Mouse (Mus musculus): Measurements from ENCODE around the gene Myocd. TPM values are rescaled to one million over a fixed set of nuclear protein-coding genes. Genes with fewer than 3 reads are reported as not detected.

The Myocd gene
- polyA plus RNA-seq, 1 experiment from 2014 or later, result 0.44 TPM

DNA sequence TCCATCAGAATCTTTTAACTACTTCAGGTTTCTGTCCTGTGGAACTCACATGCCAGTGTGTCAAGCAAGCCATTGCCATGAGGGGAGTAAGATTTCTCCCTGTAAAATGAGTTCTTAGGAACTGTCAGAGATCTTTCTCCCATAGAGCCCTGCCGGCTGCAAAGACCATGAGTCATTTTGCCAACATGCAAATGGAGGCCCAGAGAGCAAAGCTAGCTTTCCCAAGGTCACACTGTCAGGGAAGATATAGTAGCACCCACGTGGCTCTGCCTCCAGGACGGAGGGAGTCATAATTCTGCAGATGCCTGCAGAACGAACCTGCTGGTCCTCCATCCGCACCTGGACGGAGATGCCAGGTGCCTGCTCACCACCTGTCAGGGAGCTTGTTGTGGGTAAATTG, 6.3 kb downstream of the Myocd start:
- Histone ChIP-seq H3K9me3 (ENCODE audit: control insufficient read depth, low read length) (no peaks in the 10 kb centered on the region), H3K9ac (no peak overlapping the region), H3K4me3 (replicated peaks; ENCODE audit: low read length) (no peak overlapping the region), H3K4me2 (replicated peaks) (no peak overlapping the region), H3K4me1 (replicated peaks; ENCODE audit: control insufficient read depth, insufficient read depth, low read length) (no peaks in the 10 kb centered on the region), H3K27me3 (ENCODE audit: control insufficient read depth, insufficient read depth, low read length) (0 out of 2 replicates have a peak, but pooled peaks cover under 1% of the 10 kb centered on the region), H3K27ac (no peak overlapping the region), H3K36me3 (replicated peaks; ENCODE audit: control insufficient read depth, insufficient read depth) (no peaks in the 10 kb centered on the region)
- DNase-seq (ENCODE audit: low spot score), result no peak
- ATAC-seq (ENCODE audit: low FRiP score), result no peak
- 72% methylated on average over 6 of the region's 6 CpGs for WGBS

DNA sequence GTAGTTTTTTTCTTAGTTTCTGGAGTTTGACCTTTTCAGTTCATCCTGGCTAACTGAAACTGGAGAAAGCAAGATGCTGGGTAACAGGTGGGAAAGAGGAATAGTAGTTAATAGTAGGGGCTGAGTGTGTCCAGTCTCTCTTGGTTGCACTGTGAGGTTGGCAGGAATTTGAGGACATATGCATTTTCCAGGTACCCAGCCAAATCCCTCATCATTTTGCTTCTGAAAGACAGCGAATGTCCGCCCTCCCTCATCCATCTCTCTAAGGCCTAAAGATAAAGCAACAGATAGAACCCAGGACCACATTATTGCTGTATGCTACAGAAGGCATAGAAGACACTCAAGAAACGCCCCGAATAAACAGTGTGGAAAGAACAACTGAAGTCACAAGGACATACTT, 10.8 kb downstream of the Myocd start:
- Histone ChIP-seq H3K4me3 (replicated peaks; ENCODE audit: low read length) (no peak overlapping the region), H3K27me3 (ENCODE audit: control insufficient read depth, insufficient read depth, low read length) (no peaks in the 10 kb centered on the region), H3K4me1 (replicated peaks; ENCODE audit: control insufficient read depth, insufficient read depth, low read length) (no peaks in the 10 kb centered on the region), H3K27ac (no peak overlapping the region), H3K9me3 (ENCODE audit: control insufficient read depth, low read length) (no peaks in the 10 kb centered on the region), H3K4me2 (replicated peaks) (no peak overlapping the region), H3K9ac (no peak overlapping the region), H3K36me3 (replicated peaks; ENCODE audit: control insufficient read depth, insufficient read depth) (no peaks in the 10 kb centered on the region)
- 93% methylated on average over 4 of the region's 4 CpGs for WGBS
- no peak for ATAC-seq (ENCODE audit: low FRiP score)
- DNase-seq (ENCODE audit: low spot score), result no peak

DNA sequence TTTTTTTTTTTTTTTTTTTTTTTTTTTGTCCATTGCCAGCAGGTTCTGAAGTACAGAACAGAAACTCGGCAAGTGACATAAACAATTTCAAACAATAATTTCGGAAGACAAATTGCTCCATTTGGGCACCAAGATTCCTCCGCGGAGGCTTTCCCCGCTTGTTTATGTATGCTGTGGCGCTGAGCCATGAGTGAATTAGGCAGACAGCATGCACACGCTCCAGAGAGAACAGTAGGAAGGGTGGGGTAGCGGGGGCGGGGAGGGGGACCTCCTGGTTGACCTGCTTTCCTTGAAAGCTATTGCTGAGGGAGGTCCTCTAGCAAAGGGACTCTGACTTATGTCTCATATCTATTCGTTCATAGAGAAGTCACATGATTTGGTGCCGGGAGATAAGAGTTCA, 13.6 kb downstream of the Myocd start:
- Histone ChIP-seq H3K36me3 (replicated peaks; ENCODE audit: control insufficient read depth, insufficient read depth) (no peaks in the 10 kb centered on the region), H3K27ac (no peak overlapping the region), H3K9ac (no peak overlapping the region), H3K27me3 (ENCODE audit: control insufficient read depth, insufficient read depth, low read length) (no peaks in the 10 kb centered on the region), H3K4me1 (replicated peaks; ENCODE audit: control insufficient read depth, insufficient read depth, low read length) (no peaks in the 10 kb centered on the region), H3K9me3 (ENCODE audit: control insufficient read depth, low read length) (no peaks in the 10 kb centered on the region), H3K4me3 (replicated peaks; ENCODE audit: low read length) (no peak overlapping the region), H3K4me2 (replicated peaks) (no peak overlapping the region)
- WGBS, result 77% methylated on average over 11 of the region's 11 CpGs
- ATAC-seq (ENCODE audit: low FRiP score) (no peak), DNase-seq (ENCODE audit: low spot score) (no peak)

- Histone ChIP-seq H3K9ac (no peak overlapping the region), H3K4me1 (replicated peaks; ENCODE audit: control insufficient read depth, insufficient read depth, low read length) (no peaks in the 10 kb centered on the region), H3K27me3 (ENCODE audit: control insufficient read depth, insufficient read depth, low read length) (no peaks in the 10 kb centered on the region), H3K4me2 (replicated peaks) (no peak overlapping the region), H3K27ac (no peak overlapping the region), H3K9me3 (ENCODE audit: control insufficient read depth, low read length) (no peaks in the 10 kb centered on the region), H3K36me3 (replicated peaks; ENCODE audit: control insufficient read depth, insufficient read depth) (no peaks in the 10 kb centered on the region), H3K4me3 (replicated peaks; ENCODE audit: low read length) (no peak overlapping the region)
- WGBS, result 83% methylated on average over 6 of the region's 6 CpGs
- DNase-seq (ENCODE audit: low spot score) (no peak), ATAC-seq (ENCODE audit: low FRiP score) (no peak)
Measured at GRCm38 (mm10) chr11:65255564-65255963, 14.2 kb downstream of the Myocd start.

- no peaks in the 10 kb centered on the region for H3K4me1 ChIP-seq (replicated peaks; ENCODE audit: control insufficient read depth, insufficient read depth, low read length)
- DNase-seq (ENCODE audit: low spot score) (no peak), ATAC-seq (ENCODE audit: low FRiP score) (no peak)
- 92% methylated on average over 4 of the region's 4 CpGs for WGBS
- H3K9ac ChIP-seq, result no peak overlapping the region
- no peaks in the 10 kb centered on the region for H3K9me3 ChIP-seq (ENCODE audit: control insufficient read depth, low read length)
- H3K4me2 ChIP-seq (replicated peaks), result no peak overlapping the region
- no peak overlapping the region for H3K4me3 ChIP-seq (replicated peaks; ENCODE audit: low read length)
- H3K27ac ChIP-seq, result no peak overlapping the region
- no peaks in the 10 kb centered on the region for H3K36me3 ChIP-seq (replicated peaks; ENCODE audit: control insufficient read depth, insufficient read depth)
- no peaks in the 10 kb centered on the region for H3K27me3 ChIP-seq (ENCODE audit: control insufficient read depth, insufficient read depth, low read length)
Measured at GRCm38 (mm10) chr11:65250366-65250765, 19.4 kb downstream of the Myocd start.

- ATAC-seq (ENCODE audit: low FRiP score), result no peak
- no peaks in the 10 kb centered on the region for H3K4me1 ChIP-seq (replicated peaks; ENCODE audit: control insufficient read depth, insufficient read depth, low read length)
- no peak overlapping the region for H3K4me3 ChIP-seq (replicated peaks; ENCODE audit: low read length)
- H3K9ac ChIP-seq, result no peak overlapping the region
- H3K9me3 ChIP-seq (ENCODE audit: control insufficient read depth, low read length), result no peaks in the 10 kb centered on the region
- H3K27ac ChIP-seq, result no peak overlapping the region
- DNase-seq (ENCODE audit: low spot score), result no peak
- 80% methylated on average over 8 of the region's 8 CpGs for WGBS
- H3K36me3 ChIP-seq (replicated peaks; ENCODE audit: control insufficient read depth, insufficient read depth), result no peaks in the 10 kb centered on the region
- H3K4me2 ChIP-seq (replicated peaks), result no peak overlapping the region
- H3K27me3 ChIP-seq (ENCODE audit: control insufficient read depth, insufficient read depth, low read length), result no peaks in the 10 kb centered on the region
Measured at GRCm38 (mm10) chr11:65246301-65247054, 23.3 kb downstream of the Myocd start.

DNA sequence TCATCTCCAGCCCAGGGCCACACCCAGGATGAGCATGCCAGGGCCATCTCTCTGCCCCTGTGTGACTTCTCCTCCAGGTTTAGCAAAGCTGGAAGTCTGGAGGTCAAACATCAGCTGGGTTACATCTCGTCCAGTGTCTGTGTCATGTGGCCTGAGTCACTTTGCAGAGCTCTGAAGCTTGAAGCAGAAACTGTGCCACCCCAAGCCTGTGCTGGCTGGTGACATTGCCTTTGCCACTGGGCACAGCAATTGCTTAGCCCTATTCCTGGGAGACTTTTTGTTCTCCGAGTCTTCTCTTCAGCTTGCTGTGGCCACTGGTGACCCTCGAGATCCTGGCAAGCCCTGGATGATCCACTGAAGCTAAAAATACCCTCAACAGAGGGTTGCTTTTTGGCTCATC, 26.2 kb downstream of the Myocd start:
- H3K4me3 ChIP-seq (replicated peaks; ENCODE audit: low read length), result no peak overlapping the region
- 83% methylated on average over 3 of the region's 3 CpGs for WGBS
- no peak for DNase-seq (ENCODE audit: low spot score)
- no peaks in the 10 kb centered on the region for H3K4me1 ChIP-seq (replicated peaks; ENCODE audit: control insufficient read depth, insufficient read depth, low read length)
- H3K4me2 ChIP-seq (replicated peaks), result no peak overlapping the region
- no peaks in the 10 kb centered on the region for H3K36me3 ChIP-seq (replicated peaks; ENCODE audit: control insufficient read depth, insufficient read depth)
- ATAC-seq (ENCODE audit: low FRiP score), result no peak
- H3K9me3 ChIP-seq (ENCODE audit: control insufficient read depth, low read length), result no peaks in the 10 kb centered on the region
- no peak overlapping the region for H3K9ac ChIP-seq
- no peaks in the 10 kb centered on the region for H3K27me3 ChIP-seq (ENCODE audit: control insufficient read depth, insufficient read depth, low read length)
- no peak overlapping the region for H3K27ac ChIP-seq

GRCm38 (mm10) chr11:65240521-65240920, 29.3 kb downstream of the Myocd start:
- DNase-seq (ENCODE audit: low spot score) (no peak), ATAC-seq (ENCODE audit: low FRiP score) (no peak)
- H3K4me1 ChIP-seq (replicated peaks; ENCODE audit: control insufficient read depth, insufficient read depth, low read length), result no peaks in the 10 kb centered on the region
- WGBS, result 73% methylated on average over 7 of the region's 7 CpGs
- no peaks in the 10 kb centered on the region for H3K36me3 ChIP-seq (replicated peaks; ENCODE audit: control insufficient read depth, insufficient read depth)
- H3K4me2 ChIP-seq (replicated peaks), result no peak overlapping the region
- H3K27me3 ChIP-seq (ENCODE audit: control insufficient read depth, insufficient read depth, low read length), result no peaks in the 10 kb centered on the region
- H3K9ac ChIP-seq, result no peak overlapping the region
- H3K27ac ChIP-seq, result no peak overlapping the region
- H3K4me3 ChIP-seq (replicated peaks; ENCODE audit: low read length), result no peak overlapping the region
- H3K9me3 ChIP-seq (ENCODE audit: control insufficient read depth, low read length), result no peaks in the 10 kb centered on the region

GRCm38 (mm10) chr11:65237896-65238295, 31.9 kb downstream of the Myocd start:
- H3K4me3 ChIP-seq (replicated peaks; ENCODE audit: low read length), result no peak overlapping the region
- no peak for DNase-seq (ENCODE audit: low spot score)
- no peak for ATAC-seq (ENCODE audit: low FRiP score)
- no peaks in the 10 kb centered on the region for H3K9me3 ChIP-seq (ENCODE audit: control insufficient read depth, low read length)
- H3K36me3 ChIP-seq (replicated peaks; ENCODE audit: control insufficient read depth, insufficient read depth), result no peaks in the 10 kb centered on the region
- H3K9ac ChIP-seq, result no peak overlapping the region
- no peaks in the 10 kb centered on the region for H3K4me1 ChIP-seq (replicated peaks; ENCODE audit: control insufficient read depth, insufficient read depth, low read length)
- no peak overlapping the region for H3K4me2 ChIP-seq (replicated peaks)
- H3K27me3 ChIP-seq (ENCODE audit: control insufficient read depth, insufficient read depth, low read length), result no peaks in the 10 kb centered on the region
- H3K27ac ChIP-seq, result no peak overlapping the region
- WGBS, result 73% methylated on average over 3 of the region's 3 CpGs

- H3K4me1 ChIP-seq (replicated peaks; ENCODE audit: control insufficient read depth, insufficient read depth, low read length), result no peaks in the 10 kb centered on the region
- H3K4me2 ChIP-seq (replicated peaks), result no peak overlapping the region
- H3K4me3 ChIP-seq (replicated peaks; ENCODE audit: low read length), result no peak overlapping the region
- 84% methylated on average over 2 of the region's 2 CpGs for WGBS
- no peak overlapping the region for H3K27ac ChIP-seq
- no peaks in the 10 kb centered on the region for H3K9me3 ChIP-seq (ENCODE audit: control insufficient read depth, low read length)
- no peaks in the 10 kb centered on the region for H3K36me3 ChIP-seq (replicated peaks; ENCODE audit: control insufficient read depth, insufficient read depth)
- H3K27me3 ChIP-seq (ENCODE audit: control insufficient read depth, insufficient read depth, low read length), result no peaks in the 10 kb centered on the region
- DNase-seq (ENCODE audit: low spot score) (no peak), ATAC-seq (ENCODE audit: low FRiP score) (no peak)
- H3K9ac ChIP-seq, result no peak overlapping the region
Measured at GRCm38 (mm10) chr11:65236907-65237306, 32.9 kb downstream of the Myocd start.

Measured in hindbrain, embryonic 14.5 days (tissue).